Mouse (Mus musculus) neural tube, embryonic 10.5 days (tissue): ENCODE measurements around the gene Grb2.

Source experiments
- DNase-seq: peaks from one replicate; pipeline ENCODE4 v3.0.0-alpha.2; 2017; ENCODE audit warnings: low spot score; ENCODE audit errors: extremely low spot score

Grb2 gene

DNA sequence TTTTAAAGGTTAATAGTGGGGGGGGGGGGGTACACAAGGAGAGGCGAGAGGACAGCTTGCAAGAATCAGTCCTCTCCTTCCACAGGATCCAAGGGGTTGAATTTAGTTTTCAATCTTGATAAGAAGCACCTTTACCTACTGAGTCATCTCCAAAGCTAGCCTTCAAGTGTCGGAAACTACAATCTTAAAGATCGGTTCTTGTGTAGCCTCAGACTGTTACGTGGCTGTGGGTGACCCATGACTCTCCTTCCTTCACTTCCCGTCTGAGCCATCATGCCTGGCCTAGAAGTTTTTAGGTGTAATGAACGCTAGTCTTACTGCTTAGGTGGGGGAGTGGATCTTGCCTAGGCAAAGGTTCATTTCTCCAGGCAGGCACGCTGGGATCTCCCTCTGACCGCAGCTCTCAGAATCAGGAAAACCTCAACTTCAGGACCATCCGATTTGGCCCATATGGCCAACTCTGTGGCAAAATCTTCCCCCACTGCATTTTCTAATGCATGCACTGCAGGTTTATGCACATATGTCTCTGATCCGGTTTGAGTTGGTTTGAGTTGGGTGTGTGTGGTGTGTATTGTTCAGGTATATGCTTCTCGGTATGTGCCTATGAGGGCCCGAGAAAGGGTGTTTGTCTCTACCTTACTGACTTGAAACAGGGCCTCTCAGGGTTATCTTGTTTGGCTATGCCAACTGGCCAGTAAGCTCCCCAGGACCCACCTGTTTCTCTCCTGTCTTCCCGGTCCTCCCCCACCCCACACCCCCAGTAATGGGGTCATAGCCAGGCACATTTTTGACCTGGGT lies 78.5 kb downstream of the Grb2 start:
- no peak for DNase-seq

DNA sequence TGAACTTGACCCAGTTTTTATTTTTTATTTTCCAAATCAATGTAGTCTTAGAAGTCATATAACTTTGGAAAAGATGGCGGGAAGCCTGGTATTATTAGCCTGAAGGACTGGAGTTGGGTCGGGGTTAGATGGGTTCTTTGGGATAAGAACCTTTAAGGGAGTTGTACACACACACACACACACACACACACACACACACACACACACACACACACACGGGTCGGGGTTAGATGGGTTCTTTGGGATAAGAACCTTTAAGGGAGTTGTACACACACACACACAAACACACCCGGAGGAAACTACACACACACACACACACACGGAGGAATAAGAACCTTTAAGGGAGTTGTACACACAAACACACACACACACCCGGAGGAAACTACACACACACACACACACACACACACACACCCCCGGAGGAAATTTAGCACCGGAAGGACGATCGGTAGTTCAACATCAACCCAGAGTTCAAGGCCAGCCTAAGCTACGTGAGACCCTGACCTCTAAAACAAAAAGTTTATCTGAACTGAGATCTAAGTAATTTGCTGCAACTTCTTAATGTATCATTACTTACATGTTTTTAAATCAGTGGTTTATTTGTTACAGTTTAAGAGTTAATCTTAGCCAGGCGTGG lies 79.8 kb downstream of the Grb2 start:
- DNase-seq, result no peak

DNA sequence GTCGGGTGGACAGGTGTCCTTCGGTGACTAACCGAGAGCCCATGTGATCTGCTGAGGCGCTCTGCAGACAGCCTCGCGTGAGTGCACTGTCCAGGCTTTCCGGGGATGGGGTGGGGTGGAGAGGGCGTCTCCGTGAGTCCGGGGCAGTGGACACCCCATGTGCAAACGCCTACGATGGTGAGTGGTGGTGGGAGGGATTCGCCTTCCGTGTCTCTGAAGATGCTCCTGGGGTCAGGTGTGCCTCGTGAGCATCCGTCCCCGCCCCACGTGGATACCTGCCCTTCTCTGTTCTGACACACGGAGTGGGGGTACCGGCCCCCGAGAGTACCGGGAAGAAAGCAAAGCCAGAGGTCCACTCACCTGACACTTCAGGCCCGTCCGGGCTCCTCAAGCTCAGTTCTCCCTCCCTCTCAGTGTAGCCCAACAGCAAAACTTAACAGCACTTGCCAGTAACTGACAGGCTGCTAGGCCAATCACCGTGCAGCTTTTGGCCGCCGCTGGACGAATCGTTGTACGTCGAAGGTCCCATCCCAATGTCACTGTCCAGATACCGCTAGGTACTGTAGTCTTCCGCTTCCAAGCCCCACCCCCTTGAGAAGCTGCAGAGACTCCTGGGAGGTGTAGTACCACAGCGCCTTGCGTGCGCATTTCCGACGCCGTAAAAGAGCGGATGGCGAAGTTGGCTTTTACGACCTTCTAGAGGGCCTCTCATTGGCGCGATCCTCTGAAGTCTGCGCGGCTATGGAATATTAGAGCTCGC lies 80.5 kb downstream of the Grb2 start, which contains the start of gene Slc25a19:
Gene Slc25a19, minus strand, starts transcription at position 591 of the 760 bp plus-strand sequence.
- peak; percentile 94 for DNase-seq

DNA sequence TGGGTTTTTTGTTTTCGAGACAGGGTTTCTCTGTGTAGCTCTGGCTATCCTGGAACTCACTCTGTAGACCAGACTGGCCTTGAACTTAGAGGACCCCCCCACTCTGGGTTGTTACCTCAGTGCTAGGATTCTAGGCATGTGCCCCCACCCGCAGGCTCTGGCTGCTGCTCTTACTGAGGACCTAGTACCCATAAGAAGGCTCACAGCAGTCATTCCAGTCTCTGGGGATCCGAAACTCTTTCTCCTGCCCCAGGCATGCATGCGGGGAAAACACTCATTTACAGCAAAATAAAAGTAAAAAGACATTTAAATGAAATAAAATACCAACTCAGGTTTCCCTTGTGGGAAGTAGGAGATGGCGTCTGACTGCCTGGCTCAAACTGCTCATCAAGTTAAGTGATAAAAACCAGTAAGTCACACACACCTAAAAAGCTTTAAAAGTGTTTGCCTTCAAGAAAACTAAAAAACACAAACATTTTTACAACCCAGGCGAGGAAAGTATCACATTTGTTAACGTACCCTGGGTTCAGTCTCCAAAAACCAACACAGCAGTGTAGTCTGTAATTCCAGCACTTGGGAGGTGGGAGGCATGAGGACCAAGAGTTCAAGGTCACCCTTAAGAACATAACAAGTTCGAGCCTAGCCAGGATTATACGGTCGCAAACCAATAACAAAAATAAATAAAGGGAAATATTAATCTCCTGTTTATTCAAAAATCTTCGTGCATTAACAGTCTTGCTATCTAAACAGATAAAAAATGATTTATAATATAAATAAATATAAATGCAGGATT lies 81.4 kb downstream of the Grb2 start:
- DNase-seq, result no peak

DNA sequence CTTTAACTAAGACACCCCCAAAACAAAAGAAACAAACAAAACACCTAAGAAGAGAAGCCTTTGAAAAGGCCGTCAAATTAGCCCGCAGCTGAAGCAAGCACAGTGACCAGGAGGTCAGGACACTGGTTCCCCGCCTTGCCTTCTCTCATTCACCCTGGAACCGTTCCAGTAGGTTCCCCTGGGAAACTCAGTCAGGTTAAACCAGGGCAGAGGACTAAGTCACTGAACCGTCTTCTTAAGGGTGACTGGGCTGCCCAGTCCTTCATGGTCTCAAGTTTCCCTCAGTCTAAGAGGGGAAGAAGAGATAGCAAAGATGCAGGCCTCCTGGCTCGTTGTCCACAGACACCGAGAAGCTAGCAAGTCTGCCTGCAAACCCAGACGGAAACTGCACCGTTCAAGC lies 82.5 kb downstream of the Grb2 start:
- no peak for DNase-seq

DNA sequence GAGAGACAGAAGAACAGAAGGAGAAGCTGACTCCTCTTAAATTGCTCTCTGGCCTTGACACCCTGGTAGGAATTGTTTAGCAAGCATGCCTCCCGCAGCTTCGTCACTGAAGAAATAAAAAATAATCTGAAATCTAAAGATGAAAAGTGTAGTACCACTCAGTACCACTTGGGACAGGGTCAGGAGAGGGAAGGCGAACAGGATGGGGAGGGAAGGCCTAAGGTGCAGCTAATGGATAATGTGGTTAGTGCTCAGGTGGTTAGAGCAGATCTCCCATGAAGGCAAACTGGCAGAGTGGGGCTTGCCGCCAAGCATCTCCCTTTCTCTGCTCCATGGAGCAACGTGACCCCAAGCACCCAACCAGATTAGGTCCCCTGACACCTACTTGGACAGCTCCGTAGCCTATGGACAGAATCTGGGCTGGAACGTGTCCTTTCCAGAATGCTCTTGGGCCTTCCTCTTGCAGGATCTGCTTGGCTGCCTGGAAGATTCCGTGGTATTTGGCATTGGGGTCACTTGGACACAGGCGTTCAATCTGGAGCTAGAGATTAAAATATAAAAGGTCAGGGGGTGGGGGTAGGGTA lies 84.8 kb downstream of the Grb2 start:
- no peak for DNase-seq

DNA sequence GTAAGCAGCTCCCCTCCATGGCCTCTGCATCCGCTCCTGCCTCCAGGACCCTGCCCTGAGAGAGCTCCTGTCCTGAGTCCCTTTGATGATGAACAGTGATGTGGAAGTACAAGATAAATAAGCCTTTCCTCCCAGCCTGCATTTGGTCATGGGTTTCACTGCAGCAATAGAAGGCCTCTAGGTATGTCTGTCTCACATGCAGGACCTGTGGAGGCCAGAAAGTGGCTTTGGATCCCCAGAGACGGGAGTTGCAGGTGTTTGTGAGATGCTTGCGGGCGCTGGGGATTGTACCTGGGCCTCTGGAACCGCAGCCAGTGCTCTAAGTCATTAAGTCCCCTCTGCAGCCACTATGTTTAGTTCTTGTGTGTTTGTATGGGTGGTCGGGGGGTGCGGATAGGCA lies 88.4 kb downstream of the Grb2 start:
- no peak for DNase-seq

DNA sequence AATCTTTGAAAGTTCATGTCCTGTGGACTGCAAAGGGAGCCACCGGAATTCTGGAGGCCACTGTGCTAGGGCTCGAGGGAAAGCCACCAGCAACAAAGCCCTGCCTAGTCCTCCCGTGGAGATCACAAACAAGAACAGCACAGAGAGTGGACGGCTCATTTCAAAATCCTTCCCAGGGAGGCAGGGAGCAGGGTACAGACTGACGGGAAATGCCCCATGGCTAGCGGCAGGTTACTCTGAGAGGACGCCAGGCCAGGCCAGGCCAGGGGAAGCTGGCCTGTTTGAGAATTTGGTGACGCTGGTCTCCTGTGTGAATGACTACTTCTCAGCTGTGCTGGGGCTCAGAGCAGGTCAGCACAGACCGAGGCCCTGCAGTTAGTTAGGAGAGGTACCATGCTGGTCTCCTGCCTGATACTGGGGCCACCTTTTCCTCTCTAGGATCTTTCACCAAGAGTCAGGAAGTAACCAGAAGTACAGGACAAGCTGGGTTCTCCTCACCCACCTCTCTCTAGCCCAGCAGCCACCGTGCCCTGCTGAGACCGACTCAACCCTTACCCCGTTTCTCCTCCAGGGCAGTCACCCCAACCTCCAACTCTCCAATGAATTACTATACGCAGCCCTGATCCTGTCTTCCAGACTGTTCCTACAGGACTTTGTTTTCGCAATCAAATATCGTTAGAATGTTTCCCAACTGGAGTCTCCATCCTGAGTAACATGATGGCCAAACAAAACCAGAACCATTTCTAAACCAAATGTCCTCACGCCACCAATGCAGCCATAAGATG lies 89.5 kb downstream of the Grb2 start:
- no peak for DNase-seq

DNA sequence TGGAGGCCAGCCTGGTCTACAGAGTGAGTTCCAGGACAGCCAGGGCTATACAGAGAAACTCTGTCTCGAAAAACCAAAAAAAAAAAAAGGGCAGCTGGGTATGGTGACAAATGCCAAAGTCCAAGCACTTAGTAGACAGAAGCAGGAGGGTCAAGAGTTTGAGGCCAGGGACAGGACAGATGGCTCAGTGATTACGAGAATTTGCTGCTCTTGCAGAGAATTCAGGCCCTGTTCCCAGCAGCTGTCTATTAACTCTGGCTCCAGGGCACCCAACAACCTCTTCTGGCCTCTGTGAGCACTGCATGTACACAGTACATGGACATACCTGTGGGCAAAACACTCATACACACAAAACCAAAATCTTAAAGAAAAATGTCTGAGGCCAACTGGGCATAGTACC lies 90.4 kb downstream of the Grb2 start:
- DNase-seq, result no peak

DNA sequence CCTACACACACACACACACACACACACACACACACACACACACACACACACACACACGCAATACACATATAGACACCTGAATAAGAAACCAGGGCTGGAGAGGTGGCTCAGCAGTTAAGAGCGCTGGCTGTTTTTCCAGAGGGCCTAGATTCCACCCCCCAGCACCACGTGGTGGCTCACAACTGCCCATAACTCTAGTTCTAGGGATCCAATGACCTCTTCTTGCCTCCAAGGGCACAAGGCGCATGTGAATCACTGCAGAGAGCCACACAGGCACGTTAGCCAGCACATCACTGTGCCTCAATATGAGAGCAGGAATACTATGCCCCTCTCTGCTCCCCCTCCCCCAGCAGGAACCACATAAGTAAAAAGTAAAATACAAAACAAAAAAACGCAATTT lies 91.5 kb downstream of the Grb2 start:
- no peak for DNase-seq

DNA sequence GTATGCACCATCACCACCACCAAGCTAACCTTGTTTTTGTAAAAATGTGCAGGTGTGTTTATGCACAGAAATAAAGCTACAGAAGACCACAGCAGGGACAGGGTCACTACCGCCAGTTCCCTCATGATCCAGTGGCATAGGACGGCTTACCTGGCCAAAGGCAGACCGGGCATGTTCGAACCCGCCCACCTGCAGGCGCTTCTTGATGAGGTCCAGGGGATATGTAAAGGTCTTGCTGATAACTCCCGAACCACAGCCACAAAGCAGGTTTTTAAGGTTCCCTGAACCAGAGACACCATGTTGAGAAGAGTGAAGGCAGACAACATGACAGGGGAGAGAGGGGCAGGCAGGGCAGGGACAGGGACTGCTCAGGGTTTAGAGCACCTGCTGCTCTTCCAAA lies 92.0 kb downstream of the Grb2 start:
- DNase-seq, result no peak

DNA sequence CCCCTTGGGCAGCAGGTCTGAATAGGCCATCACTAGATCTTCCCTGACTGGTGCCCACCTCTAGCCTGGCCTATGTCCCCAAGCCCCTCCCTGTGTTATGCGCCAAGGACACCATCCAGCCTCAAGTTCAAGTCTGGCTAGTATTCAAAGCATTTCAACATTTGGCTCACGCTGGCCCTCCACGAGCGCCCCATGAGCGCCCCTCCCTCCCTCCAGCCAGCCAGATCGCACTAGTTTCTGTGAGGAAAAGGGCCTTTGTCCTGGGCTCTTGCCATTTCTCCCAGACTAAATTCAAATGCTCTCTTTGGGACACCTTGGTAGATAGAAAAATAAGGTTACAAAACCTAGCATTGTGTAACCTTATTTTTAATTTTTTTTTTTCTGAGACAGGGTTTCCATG lies 92.5 kb downstream of the Grb2 start:
- no peak for DNase-seq

DNA sequence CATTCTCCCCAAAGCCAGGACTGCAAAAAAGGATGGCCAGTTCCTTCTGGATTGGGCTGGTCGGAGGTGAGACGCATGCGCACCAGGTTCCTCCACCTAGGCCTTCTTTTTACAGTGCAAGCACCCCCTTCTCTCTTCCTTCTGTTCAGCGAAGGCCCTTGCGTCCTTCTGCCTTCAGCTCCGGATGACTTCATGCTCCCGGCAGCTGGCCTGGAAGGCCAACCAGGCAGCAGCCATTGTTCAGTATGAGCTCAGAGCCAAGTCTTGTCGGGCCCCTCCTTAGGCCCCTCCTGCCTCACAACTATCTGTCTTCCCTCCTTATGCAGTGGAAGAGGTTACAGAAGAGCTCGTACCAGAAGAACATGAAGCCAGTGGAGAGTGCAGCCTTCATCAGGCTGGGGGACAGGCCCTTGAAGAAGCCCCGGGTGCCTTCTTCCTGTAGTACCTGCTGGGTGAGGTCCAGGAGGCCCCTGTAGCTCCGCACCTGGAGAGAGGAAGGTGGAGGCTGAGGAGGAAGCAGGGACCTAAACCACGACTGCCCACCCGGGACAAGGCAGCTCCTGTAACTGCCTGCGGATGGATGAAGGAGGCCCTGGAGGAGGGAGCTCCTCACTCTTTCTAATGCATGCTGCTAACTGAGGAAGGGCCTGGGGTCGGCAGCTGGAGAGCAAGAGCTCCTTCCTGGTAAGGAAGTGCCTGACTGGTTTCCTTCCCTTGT lies 93.1 kb downstream of the Grb2 start:
- no peak for DNase-seq

DNA sequence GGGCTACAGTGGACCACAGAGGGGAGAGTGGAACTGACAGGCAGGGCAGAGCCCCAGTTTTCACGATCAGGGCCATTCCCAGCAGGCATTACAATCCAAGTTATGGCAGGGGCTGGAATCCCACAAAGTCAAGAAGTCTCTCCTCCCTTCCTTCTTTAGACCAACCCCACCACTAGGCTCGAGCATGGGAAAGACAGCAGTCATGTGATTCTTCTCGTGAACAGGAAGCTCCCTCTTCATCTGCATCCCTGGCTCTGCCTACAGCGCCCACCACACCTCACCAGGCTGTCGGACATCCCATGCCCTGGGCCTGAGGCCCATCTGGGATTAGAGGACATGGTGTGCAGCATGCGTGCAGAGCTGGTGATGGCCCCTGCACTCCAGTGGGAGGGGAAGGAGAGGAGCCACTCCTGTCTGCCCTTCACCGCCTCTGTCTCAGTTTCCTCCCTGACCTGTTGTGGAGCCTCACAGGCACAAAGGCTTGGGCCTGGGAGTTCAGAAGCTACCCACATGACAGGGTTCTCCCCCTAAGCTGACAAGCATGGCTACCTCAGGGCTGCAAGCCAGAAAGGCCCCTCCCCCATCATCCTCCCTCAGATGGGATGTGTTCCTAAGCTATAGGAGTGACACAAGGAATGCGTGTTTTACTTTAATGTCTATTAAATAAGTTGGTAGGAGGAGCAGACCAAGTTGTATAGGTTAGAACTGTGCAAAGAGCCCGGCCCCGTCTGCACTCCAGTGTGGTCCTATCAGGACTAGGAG lies 93.9 kb downstream of the Grb2 start:
- DNase-seq, result no peak

DNA sequence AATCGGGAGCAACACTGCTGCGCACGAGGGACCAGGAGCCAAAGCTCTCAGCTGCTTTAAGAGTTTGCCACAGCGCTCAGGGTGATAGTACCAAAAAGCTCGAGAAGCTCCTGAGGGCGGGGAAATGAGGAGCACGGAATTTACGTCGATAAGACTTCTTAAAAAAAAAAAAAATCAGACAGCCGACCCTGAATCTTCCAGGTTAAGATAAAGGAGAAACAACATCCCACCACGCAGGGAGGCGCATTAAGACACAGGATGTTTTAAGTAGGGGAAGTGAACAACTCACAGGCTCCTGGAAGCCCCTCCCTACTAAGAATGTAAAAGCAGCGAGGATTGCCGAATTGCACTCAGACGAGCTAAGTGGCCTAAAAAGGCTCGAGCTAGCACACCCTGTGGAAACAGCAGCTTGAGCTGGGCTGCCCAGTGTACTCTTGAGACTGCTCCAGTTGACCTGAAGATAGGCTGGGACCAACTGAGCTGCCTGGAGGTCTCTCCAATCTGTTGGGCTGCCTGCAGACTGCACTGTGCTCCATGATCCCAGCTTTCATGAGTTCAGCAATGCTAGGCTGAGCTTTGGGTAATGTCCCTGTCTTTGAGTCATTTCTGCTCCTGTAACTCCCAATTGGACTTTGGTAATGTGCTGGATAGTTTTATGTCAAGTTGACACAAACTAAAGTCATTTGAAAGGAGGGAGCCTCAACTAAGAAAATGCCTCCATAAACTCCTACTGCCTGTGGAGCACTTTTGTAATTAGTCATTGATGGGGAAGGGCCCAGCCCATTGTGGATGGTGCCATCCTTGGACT lies 95.1 kb downstream of the Grb2 start:
- peak; percentile 27 for DNase-seq

DNA sequence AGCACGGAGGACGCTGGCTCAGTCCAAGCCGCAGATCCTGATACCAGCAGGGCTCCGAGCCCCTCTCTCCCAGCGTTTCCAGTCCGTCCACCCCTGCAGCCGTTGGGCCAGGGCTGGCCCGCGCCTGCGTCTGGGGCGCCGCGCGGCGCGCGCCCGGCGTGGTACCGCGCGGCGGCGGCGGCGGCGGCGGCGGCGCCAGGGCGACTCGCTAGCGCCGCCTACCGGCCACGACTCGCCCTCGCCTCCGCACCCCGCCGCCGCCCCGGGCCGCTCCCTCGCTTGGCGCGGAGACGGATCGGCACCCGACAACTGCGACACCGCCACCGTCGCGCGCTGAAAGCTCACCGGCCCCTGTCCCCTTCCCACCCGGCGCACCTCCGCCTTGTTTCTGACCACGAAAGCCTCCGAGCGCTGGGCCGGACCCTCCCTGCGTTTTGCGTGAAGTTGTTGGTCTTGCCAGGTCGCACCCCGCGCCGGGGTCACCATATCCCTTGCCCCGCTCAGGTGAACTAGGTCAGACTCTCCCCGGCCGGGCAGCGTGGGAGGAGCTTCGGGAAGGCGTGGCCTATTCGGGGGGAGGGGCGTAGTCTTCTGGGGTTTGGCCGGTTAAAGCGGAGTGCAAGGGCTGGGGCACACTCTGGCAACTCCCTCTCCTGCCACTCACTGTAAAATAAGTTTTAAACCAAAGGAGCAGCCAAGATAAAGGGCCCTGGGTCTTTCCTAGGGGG lies 95.8 kb downstream of the Grb2 start, which contains the start of gene Mif4gd:
Gene Mif4gd, minus strand, starts transcription at position 560 of the 728 bp plus-strand sequence.
- DNase-seq, result peak; percentile 88

DNA sequence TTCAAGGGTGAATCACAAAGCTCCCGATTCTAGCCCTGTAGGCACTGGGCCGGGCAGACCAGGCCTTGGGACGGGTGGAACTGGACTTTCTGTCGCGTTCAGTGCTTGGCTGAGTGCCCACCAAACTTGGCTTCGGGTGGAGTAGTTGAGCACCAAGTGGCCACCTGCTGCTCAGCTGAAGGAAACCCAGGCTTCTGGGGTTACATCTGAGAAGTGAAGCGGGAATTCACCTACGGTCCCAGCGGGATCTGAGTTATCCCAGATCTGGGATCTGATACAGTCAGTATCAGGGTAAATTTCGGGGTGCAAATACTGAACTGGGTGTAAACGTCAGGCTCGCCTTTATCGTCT lies 96.4 kb downstream of the Grb2 start:
- DNase-seq, result no peak
